14 mouse cellular contexts compared by ENCODE assay signal in the genomic region with DNA sequence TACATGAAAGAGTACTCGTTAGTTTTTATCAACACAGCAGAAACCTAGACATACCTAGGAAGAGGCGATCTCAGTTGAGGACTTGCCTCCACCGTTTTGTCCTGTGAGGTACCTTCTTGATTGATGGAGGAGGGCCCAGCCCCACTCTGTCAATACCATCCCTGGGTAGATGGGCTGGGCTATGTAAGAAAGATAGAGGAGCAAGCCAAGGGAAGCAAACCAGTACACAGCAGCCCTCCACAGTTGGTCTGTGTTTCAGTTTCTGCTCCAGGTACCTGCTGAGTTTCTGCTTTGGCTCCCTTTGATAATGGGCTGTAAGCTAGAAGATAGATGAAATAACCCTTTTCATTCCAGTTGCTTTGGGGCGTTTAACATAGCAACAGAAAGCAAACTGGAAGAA.
"Had no signal": no experiment of that assay in that cellular context is flagged by ENCODE, and none has a peak within 500 bp of the region (broad histone marks: within the 10 kb centered on the region; RNA-seq: fewer than 3 reads in every experiment).

No protein-coding gene starts in this region.

- H3K4me3 ChIP-seq: liver, embryonic 13.5 days; liver, embryonic 15.5 days; lung, embryonic 15.5 days; midbrain, embryonic 10.5 days; neural tube, embryonic 12.5 days; stomach, embryonic 15.5 days had no signal

- ATAC-seq: liver, postnatal 0 days; midbrain, embryonic 16.5 days had no signal

- H3K9ac ChIP-seq: liver, embryonic 13.5 days; liver, embryonic 15.5 days; liver, postnatal 0 days; lung, embryonic 15.5 days; neural tube, embryonic 12.5 days; stomach, embryonic 15.5 days had no signal

- H3K4me2 ChIP-seq: liver, embryonic 13.5 days; liver, embryonic 15.5 days; lung, embryonic 15.5 days; neural tube, embryonic 12.5 days; stomach, embryonic 15.5 days had no signal

- DNase-seq: liver, embryonic 13.5 days; liver, postnatal 0 days; lung, adult 2 months; right cerebral cortex, postnatal 14 days; thymus, adult 2 months; thymus, postnatal 25 days; thymus, postnatal 4 days had no signal

- H3K27me3 ChIP-seq: liver, embryonic 13.5 days; liver, embryonic 15.5 days; lung, embryonic 15.5 days; neural tube, embryonic 12.5 days; stomach, embryonic 15.5 days had no signal

- H3K9me3 ChIP-seq: liver, embryonic 13.5 days; liver, embryonic 15.5 days; lung, embryonic 15.5 days; midbrain, embryonic 10.5 days; neural tube, embryonic 12.5 days; stomach, embryonic 15.5 days had no signal

- H3K36me3 ChIP-seq: liver, embryonic 13.5 days; liver, embryonic 15.5 days; lung, embryonic 15.5 days; midbrain, embryonic 10.5 days; neural tube, embryonic 12.5 days; stomach, embryonic 15.5 days had no signal

- H3K4me1 ChIP-seq: liver, embryonic 13.5 days; liver, embryonic 15.5 days; midbrain, embryonic 10.5 days had no signal

- H3K27ac ChIP-seq: liver, embryonic 13.5 days; liver, embryonic 15.5 days; lung, embryonic 15.5 days; macrophage; midbrain, embryonic 10.5 days; neural tube, embryonic 12.5 days; stomach, embryonic 15.5 days had no signal
